Mouse (Mus musculus) spleen, postnatal 14 days (tissue): ENCODE measurements at regions not wholly inside any gene's neighbourhood (a gene's known extent, or its start where the extent isn't known, plus 50 kb on each side); places are given as distances from the start of the nearest gene placed in this dataset.
"Not testable (repeated sequence)": the region's sequence is repeated elsewhere in the genome, so short reads cannot be mapped to it uniquely, and the experiment has no call there.

Experiments
- DNase-seq, 2 experiments: peaks; one replicate each; pipeline ENCODE4 v3.0.0; 2021 to 2022; ENCODE audit warnings: low spot score in 2 of 2

DNA sequence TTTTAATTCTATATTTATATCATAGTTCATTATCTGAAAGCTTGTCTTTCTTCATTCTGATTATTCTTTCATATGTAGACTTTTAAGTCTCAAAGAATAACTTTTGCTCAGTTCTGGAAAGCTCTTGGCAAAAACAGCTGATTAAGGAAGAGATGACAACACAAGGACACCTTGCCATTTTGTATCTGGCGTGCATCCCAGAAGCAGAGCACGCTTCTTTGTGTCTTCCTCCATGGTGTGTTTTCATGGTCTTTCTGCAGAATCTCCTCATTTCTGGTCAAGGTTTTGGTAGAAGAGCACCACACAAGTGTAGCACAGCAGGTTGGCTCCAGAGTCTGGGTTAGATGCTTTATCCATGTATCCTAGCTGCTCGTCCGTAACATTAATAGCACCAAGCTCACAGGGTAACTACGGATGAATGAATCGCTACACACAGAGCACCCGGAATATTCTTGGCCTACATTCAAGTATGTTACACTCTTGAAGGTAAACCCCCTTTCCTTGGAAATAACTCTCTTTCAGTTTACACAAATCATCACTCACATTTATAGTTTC is 148.9 kb upstream of the Ddhd1 start:
- DNase-seq, result no peak

DNA sequence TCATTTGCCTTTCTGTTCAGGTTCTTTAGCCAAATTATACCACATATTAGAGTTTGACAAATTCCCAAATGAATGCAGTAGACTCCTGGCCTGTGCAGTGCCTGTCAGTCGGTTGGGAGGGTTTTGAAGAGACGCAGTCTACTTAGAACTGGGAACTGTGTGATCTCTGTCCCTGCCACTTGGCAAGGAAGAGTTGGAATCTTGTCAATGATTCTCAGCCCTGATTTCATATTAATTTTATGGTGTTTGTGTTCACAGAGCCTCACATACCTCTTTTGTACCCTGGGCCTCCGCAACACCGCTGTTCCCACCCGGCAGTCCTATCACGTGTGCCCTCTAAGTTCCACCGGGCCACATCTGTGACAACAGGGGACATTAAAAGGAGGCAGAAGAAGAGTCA is 149.8 kb upstream of the Ddhd1 start:
- no peak for DNase-seq

DNA sequence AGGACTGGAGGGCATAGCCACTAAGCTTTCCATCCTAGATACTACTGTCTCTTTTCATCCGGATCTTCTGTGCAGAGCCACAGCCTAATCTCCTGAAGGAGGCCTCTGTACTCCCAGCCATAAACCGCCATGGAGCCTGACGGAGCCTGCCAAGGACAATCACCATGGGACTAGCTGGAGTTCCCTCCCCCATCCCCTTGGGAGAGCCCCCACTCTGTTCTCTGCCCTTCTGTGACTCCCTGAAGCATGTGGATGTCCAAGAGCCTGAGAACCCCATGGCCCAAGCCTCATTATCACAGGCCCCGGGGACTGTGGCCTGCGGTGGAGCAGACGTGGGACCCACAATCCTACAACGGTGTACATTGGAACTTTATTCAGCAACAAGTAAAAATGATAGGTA is 151.5 kb upstream of the Ddhd1 start:
- DNase-seq, result no peak

DNA sequence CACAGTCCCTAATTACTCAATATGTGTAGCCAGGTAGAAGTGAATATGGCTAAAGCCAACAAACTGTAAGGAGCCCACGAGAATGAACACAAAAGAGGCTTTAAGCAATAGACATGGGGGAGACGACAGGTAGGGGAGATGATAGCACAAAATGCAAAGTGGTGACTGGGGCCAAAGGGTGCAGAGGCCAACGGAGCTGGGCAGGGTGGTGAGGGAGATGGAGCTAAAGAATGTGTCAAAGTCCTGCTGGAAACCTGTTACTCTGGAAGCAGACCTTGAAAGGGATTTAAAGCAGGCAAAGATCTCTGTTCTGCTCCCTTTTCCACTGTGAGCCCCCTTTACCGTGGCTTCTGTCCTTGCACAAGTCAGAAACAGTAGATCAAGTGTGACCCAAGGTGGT is 152.2 kb upstream of the Ddhd1 start:
- no peak for DNase-seq

- DNase-seq, result no peak
Observed at GRCm38 (mm10) chr14:45810630-45811029, 152.7 kb upstream of the Ddhd1 start.

DNA sequence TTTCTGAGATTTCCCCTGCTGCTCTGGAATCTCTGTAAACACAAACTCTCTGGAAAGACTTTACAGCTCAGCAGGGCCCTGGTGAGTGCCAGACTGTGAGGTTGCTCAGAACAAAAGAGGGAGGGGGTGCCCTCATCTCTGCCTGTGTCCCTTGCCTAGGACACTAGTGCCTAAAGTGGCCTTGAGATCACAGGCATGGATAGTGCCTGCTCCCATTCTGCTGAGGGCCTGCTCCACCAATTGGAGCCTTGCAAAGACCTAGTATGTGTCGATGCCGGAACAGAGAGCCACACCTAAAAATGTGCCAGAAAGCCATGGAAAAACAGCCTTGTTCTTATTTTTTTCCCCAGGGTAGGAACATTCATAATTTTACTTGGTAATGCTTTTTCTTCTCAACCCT is 157.7 kb upstream of the Ddhd1 start:
- DNase-seq, result no peak

GRCm38 (mm10) chr14:45816611-45817010 is 158.7 kb upstream of the Ddhd1 start:
- DNase-seq, result not testable (repeated sequence)

- DNase-seq, result no peak
Observed at GRCm38 (mm10) chr14:45817756-45818155, 159.8 kb upstream of the Ddhd1 start.

DNA sequence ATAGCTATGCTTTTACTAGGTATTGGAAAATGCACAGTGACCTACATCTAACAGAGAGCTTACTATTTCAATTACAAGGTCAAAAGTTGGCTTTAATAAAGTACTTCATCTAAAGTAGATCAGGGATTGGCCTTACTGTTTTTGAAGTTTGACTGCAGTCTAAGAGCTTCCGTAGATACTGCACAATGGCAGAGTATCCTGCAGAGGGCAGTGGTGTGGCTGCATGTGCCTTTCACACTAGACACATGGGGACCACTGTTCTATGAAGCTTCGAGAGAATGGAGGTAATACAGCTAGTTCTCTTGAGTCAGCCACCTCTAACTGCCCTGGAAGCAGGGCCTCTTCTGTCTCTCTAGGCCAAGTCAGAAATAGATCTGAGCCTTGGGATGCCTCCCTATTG is 166.7 kb upstream of the Ddhd1 start:
- DNase-seq, result no peak

- no peak for DNase-seq
Observed at GRCm38 (mm10) chr14:45826023-45826422, 168.1 kb upstream of the Ddhd1 start.

GRCm38 (mm10) chr14:45827096-45827495 is 169.2 kb upstream of the Ddhd1 start:
- no peak for DNase-seq

- DNase-seq, result no peak
Observed at GRCm38 (mm10) chr14:45830457-45830856, 172.5 kb upstream of the Ddhd1 start.

GRCm38 (mm10) chr14:45837039-45837438 is 179.1 kb upstream of the Ddhd1 start:
- DNase-seq, result no peak

DNA sequence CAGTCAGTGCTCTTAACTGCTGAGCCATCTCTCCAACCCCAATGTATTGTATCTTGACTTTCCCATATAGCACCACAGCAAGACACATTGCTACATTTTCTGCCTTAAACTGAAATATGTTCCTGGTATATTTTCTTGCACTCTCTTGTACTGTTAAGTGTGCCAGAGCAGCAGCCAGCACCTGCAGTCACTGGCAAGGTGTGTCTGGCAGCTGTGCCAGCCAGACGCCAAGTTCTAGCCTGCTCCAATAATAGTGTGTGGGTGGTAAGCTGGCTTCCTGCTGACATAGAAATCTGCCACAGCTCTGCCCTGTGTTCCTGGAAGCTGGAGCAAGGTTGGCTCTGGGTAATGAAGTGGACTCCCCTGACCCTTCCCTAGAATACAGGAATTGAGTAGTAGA is 185.9 kb upstream of the Ddhd1 start:
- DNase-seq, result no peak

- no peak for DNase-seq
Observed at GRCm38 (mm10) chr14:45850588-45850987, 192.6 kb upstream of the Ddhd1 start.

DNA sequence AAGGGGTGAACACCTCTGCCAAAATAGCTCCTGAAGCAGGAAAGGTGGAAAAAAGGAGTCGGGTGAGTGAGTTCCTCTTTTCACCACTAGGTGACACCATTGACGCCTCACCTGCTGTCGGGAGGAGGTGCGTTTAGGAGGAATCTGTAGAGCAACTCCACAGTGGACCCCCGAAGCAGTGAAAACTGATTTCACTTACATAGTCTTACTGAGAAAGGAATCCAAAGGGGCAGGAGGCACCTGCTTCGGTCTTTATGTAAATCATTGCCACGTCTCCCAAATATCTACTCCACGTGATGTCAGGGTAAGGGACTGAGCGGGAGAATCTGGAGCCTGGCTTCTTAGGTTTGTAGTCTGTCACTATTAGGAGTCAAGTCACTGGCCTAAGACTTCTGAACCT is 220.5 kb upstream of the Ddhd1 start:
- no peak for DNase-seq

GRCm38 (mm10) chr14:45920783-45921182 is 262.8 kb upstream of the Ddhd1 start:
- DNase-seq, result no peak

GRCm38 (mm10) chr14:45943581-45943980 is 285.6 kb upstream of the Ddhd1 start:
- no peak for DNase-seq

DNA sequence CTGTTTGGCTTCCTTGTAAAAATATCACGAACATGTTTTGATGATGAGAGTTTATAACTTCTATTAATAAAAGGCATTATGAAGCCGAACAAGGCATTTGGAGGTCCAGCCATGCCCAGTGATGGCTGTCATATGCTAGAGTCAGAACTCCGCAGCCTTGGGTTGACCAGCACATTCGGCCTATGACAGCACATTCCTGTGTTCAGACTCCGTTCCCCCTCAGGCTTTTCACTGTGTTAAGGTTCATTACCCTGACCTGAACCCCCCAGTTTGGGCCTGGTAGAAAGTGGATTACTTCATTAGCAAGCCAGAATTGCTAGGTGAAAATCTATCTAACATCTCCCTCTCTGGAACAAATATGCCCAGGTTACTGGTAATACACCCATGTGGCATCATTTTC is 286.2 kb upstream of the Ddhd1 start:
- DNase-seq, result no peak

GRCm38 (mm10) chr14:45944506-45944905 is 286.6 kb upstream of the Ddhd1 start:
- no peak for DNase-seq

GRCm38 (mm10) chr14:45956624-45957023 is 298.7 kb upstream of the Ddhd1 start:
- DNase-seq, result no peak

GRCm38 (mm10) chr14:45962474-45962873 is 304.5 kb upstream of the Ddhd1 start:
- DNase-seq, result no peak

GRCm38 (mm10) chr14:45964043-45964442 is 306.1 kb upstream of the Ddhd1 start:
- no peak for DNase-seq

GRCm38 (mm10) chr14:45983206-45983857 is 325.4 kb upstream of the Ddhd1 start:
- no peak for DNase-seq
